Mouse (Mus musculus) liver, embryonic 14.5 days (tissue): ENCODE measurements around the gene Tmem94. TPM values are rescaled to one million over a fixed set of nuclear protein-coding genes. Genes with fewer than 3 reads are reported as not detected.
A peak's percentile ranks its signal among the peaks of the same experiment; 100 is the strongest.

Source experiments
- ATAC-seq: fragments of 200-750 bp; cut with Nextera tagmentation; 2 replicates; pipeline ENCODE4 v1.8.0; 2017; ENCODE audit warnings: moderate number of reproducible peaks, mild to moderate bottlenecking, moderate library complexity; ENCODE audit not compliant: insufficient read depth
- DNase-seq, 3 experiments: peaks; one replicate each; pipeline ENCODE4 v3.0.0-alpha.2; 2012 to 2013; ENCODE audit warnings: low read depth in 3 of 3, low spot score in 3 of 3
- H3K27ac ChIP-seq: fragments of 300-500 bp; sonication (generic); 2 replicates; pipeline ENCODE4 v1.5.1; 2014; ENCODE audit warnings: moderate library complexity, mild to moderate bottlenecking, control low read depth, inconsistent platforms
- H3K27me3 ChIP-seq: fragments of 300-500 bp; sonication (generic); 2 replicates; pipeline ENCODE4 v1.6.1; 2014; ENCODE audit warnings: mild to moderate bottlenecking, low read length, moderate library complexity; ENCODE audit not compliant: control insufficient read depth, insufficient read depth
- H3K36me3 ChIP-seq: fragments of 300-500 bp; sonication (generic); replicated peaks from 2 replicates; pipeline ENCODE4 v1.6.1; 2014; ENCODE audit warnings: low read depth; ENCODE audit not compliant: control insufficient read depth, insufficient read depth
- H3K4me1 ChIP-seq, 2 experiments: fragments of 200-500 bp in 1 of 2; fragments of 300-500 bp in 1 of 2; sonication (generic) in 1 of 2; replicated peaks; 2 replicates each; pipeline ENCODE4 v1.6.1; 2012 to 2014; ENCODE audit warnings: antibody characterized with exemption in 1 of 2, inconsistent platforms in 1 of 2, low read length in 1 of 2; ENCODE audit not compliant: control insufficient read depth in 2 of 2, insufficient read depth in 2 of 2
- H3K4me2 ChIP-seq: fragments of 300-500 bp; sonication (generic); 2 replicates; pipeline ENCODE4 v1.6.1; 2014; ENCODE audit warnings: low read depth, mild to moderate bottlenecking, control low read depth, moderate library complexity
- H3K4me3 ChIP-seq, 2 experiments: fragments of 200-500 bp in 1 of 2; fragments of 300-500 bp in 1 of 2; sonication (generic) in 1 of 2; 2 replicates each; pipeline ENCODE4 v1.5.1; 2012 to 2014; ENCODE audit warnings: low read depth in 2 of 2, low read length in 2 of 2, mild to moderate bottlenecking in 2 of 2, control low read depth in 1 of 2, inconsistent platforms in 1 of 2, moderate library complexity in 1 of 2; ENCODE audit not compliant: insufficient read depth in 1 of 2
- H3K9ac ChIP-seq: fragments of 300-500 bp; sonication (generic); replicated peaks from 2 replicates; pipeline ENCODE4 v1.6.1; 2014; ENCODE audit warnings: mild to moderate bottlenecking, control low read depth, moderate library complexity
- H3K9me3 ChIP-seq: fragments of 300-500 bp; sonication (generic); 2 replicates; pipeline ENCODE4 v1.6.1; 2016; ENCODE audit warnings: low read length, mixed read lengths; ENCODE audit not compliant: control insufficient read depth
- CTCF ChIP-seq: IDR thresholded peaks from 2 replicates; pipeline ENCODE4 v1.5.1; 2016; ENCODE audit warnings: antibody characterized with exemption, low read depth, control low read depth
- EP300 ChIP-seq: IDR thresholded peaks from 2 replicates; pipeline ENCODE4 v1.6.1; 2016; ENCODE audit warnings: antibody characterized with exemption, low read depth
- WGBS: fragments of 180-500 bp; shearing (Covaris S2); extraction: QIAGEN DNeasy Blood & Tissue Kit; methylation state at CpG from one replicate; pipeline ENCODE4 v1.1.7; 2014; ENCODE audit not compliant: insufficient replicate concordance; 5-methylcytosine and 5-hydroxymethylcytosine counted together
- polyA plus RNA-seq, 2 experiments: library from polyadenylated mRNA; depleted of rRNA in 1 of 2; stranded (reverse) in 1 of 2; unstranded in 1 of 2; fragments of >200 nt; fragmentation: Nextera tagmentation in 1 of 2; extraction: Ambion mirVana in 1 of 2; gene quantifications; 2 replicates each; pipeline versions ENCODE4 v1.2.1 to v1.2.3; 2012 to 2014

Gene Tmem94
- polyA plus RNA-seq, 2 experiments = 3.7 to 11.0 TPM

DNA sequence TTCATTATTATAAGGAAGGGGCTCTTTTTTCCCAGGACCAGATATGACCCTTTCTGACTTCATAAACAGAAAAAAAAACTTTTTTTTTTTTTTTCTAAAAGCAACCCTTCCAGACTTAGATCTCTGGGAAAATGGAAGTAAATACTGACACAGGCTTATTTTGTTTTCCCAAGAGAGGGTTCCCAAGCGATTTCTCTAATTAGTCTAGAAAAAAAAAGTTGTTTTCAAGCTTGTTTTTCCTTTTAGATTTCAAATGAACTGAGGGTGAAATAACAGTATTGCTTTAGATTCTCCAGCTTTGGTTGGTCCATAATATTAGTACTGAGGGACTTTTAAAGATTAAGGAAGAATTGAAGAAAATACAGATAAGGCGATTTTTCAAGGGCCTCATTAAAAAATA, 535 bp upstream of the Tmem94 start:
- H3K9ac ChIP-seq = peak overlapping the region; percentile 62
- H3K9me3 ChIP-seq = no peaks in the 10 kb centered on the region
- no peak for ATAC-seq
- H3K4me2 ChIP-seq = peak overlapping the region; percentile 74
- no peaks in the 10 kb centered on the region for H3K36me3 ChIP-seq
- H3K27me3 ChIP-seq = no peaks in the 10 kb centered on the region
- WGBS = 23% methylated on average over 2 of the region's 2 CpGs
- H3K4me3 ChIP-seq = peak overlapping the region; percentile 37 to 90; a peak in 3 of 4 replicates
- TF ChIP-seq CTCF (no peak), EP300 (no peak)
- H3K27ac ChIP-seq = peak overlapping the region; percentile 55
- DNase-seq = no peak
- peaks cover 12 to 21% of the 10 kb centered on the region in 2 experiments; a peak in 3 of 4 replicates for H3K4me1 ChIP-seq

GRCm38 (mm10) chr11:115765607-115766141, 441 bp downstream of the Tmem94 start:
- Histone ChIP-seq H3K4me2 (peak overlapping the region; percentile 86), H3K4me1 (peaks cover 14 to 31% of the 10 kb centered on the region in 2 experiments; a peak in 3 of 4 replicates), H3K9ac (peak overlapping the region; percentile 93), H3K9me3 (no peaks in the 10 kb centered on the region), H3K36me3 (no peaks in the 10 kb centered on the region), H3K27ac (peak overlapping the region; percentile 84), H3K4me3 (peak overlapping the region; percentile 90 to 91), H3K27me3 (no peaks in the 10 kb centered on the region)
- TF ChIP-seq CTCF (0 out of 2 replicates have a peak, but pooled peaks have one; percentile 10), EP300 (no peak)
- ATAC-seq = peak; percentile 85
- peak in 1 of 3 experiments; percentile 30 for DNase-seq
- WGBS = under 1% methylated on average over 34 of the region's 34 CpGs

- ATAC-seq = no peak
- DNase-seq = no peak
- no peaks in the 10 kb centered on the region for H3K27me3 ChIP-seq
- H3K9ac ChIP-seq = peak overlapping the region; percentile 93
- peak overlapping the region; percentile 84 for H3K27ac ChIP-seq
- H3K9me3 ChIP-seq = no peaks in the 10 kb centered on the region
- 42% methylated on average over 13 of the region's 13 CpGs for WGBS
- peaks cover 18 to 35% of the 10 kb centered on the region in 2 experiments for H3K4me1 ChIP-seq
- peak overlapping the region; percentile 90 to 91 for H3K4me3 ChIP-seq
- H3K4me2 ChIP-seq = peak overlapping the region; percentile 86
- no peaks in the 10 kb centered on the region for H3K36me3 ChIP-seq
- TF ChIP-seq CTCF (no peak), EP300 (no peak)
Observed at GRCm38 (mm10) chr11:115766356-115766943, 1.2 kb downstream of the Tmem94 start.

GRCm38 (mm10) chr11:115766981-115767380, 1.7 kb downstream of the Tmem94 start:
- DNase-seq = no peak
- peaks cover 18 to 35% of the 10 kb centered on the region in 2 experiments for H3K4me1 ChIP-seq

DNA sequence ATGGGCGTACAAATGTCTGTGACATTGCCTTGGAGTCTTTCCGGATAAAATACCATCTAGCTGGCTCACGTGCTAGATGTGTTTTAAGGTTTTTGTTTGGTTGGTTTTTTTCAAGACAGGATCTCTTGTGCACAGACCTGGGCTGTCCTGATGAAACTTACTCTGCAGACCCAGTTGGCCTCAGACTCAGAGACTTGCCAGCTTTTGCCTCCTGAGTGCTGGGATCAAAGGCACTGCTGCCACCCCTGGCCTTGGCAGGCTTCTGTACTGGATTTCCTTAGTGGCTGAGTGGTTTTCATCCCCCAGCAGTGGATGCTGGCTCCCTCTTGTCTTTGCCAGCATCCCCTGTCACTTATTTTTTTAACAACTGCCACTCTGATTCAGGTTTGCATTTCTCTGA, 3.7 kb downstream of the Tmem94 start:
- Histone ChIP-seq H3K9ac (no peak overlapping the region), H3K4me1 (peaks cover 18 to 35% of the 10 kb centered on the region in 2 experiments), H3K27me3 (no peaks in the 10 kb centered on the region), H3K4me2 (no peak overlapping the region), H3K9me3 (no peaks in the 10 kb centered on the region), H3K27ac (no peak overlapping the region), H3K4me3 (no peak overlapping the region), H3K36me3 (no peaks in the 10 kb centered on the region)
- no peak for DNase-seq
- 87% methylated on average over 3 of the region's 3 CpGs for WGBS
- ATAC-seq = no peak
- TF ChIP-seq EP300 (no peak), CTCF (no peak)

More at GRCm38 (mm10) chr11:115766981-115767380, 1.7 kb downstream of the Tmem94 start:
- H3K9ac ChIP-seq = peak overlapping the region; percentile 93; the same call in 1 of the 2 replicates
- no peaks in the 10 kb centered on the region for H3K27me3 ChIP-seq
- no peak overlapping the region for H3K27ac ChIP-seq
- TF ChIP-seq EP300 (no peak), CTCF (no peak)
- ATAC-seq = no peak
- no peaks in the 10 kb centered on the region for H3K9me3 ChIP-seq
- H3K36me3 ChIP-seq = no peaks in the 10 kb centered on the region
- peak overlapping the region; percentile 86 for H3K4me2 ChIP-seq
- 76% methylated on average over 8 of the region's 8 CpGs for WGBS
- peak overlapping the region in 1 of 2 experiments; percentile 90; a peak in 1 of 4 replicates for H3K4me3 ChIP-seq
